Mouse (Mus musculus) naive thymus-derived CD4-positive, alpha-beta T cell, adult 5 months (primary cell): ENCODE measurements around the gene 5830473C10Rik. TPM values are rescaled to one million over a fixed set of nuclear protein-coding genes. Genes with fewer than 3 reads are reported as not detected.

Source experiments
- polyA plus RNA-seq: library from polyadenylated mRNA; unstranded; fragments of 100-300 nt; shearing (Covaris generic); gene quantifications from one replicate; pipeline ENCODE4 v1.2.1, GENCODE M21; 2017

Gene 5830473C10Rik
- polyA plus RNA-seq, result not detected

GRCm38 (mm10) chr5:90560743-90561142 lies at the start of gene 5830473C10Rik:
Gene 5830473C10Rik, plus strand, starts transcription at chr5:90561107.

GRCm38 (mm10) chr5:90518356-90519100 lies 42.4 kb upstream of the 5830473C10Rik start, which contains the start of gene Afm:
Gene Afm, plus strand, starts transcription at chr5:90518932.

GRCm38 (mm10) chr5:90640286-90641217 lies 79.6 kb downstream of the 5830473C10Rik start, which contains the start of gene Rassf6:
Gene Rassf6, minus strand, starts transcription at chr5:90640657.

Other genes with a start within 250 kb of the 5830473C10Rik start
- gene Ankrd17, start 194.5 kb upstream of the 5830473C10Rik start, polyA plus RNA-seq, result 36.2 TPM
- 2.0 TPM for gene Gm9958, start 193.9 kb upstream of the 5830473C10Rik start, polyA plus RNA-seq
- gene Alb, start 100.2 kb upstream of the 5830473C10Rik start, polyA plus RNA-seq, result not detected
- 11.6 TPM for gene Afp, start 70.4 kb upstream of the 5830473C10Rik start, polyA plus RNA-seq
- gene Afm, start 42.2 kb upstream of the 5830473C10Rik start, polyA plus RNA-seq, result not detected
- gene Rassf6, start 79.5 kb downstream of the 5830473C10Rik start, polyA plus RNA-seq, result not detected
- not detected for gene Cxcl5, start 198.3 kb downstream of the 5830473C10Rik start, polyA plus RNA-seq
- not detected for gene Ppbp, start 207.4 kb downstream of the 5830473C10Rik start, polyA plus RNA-seq
- gene Pf4, start 211.3 kb downstream of the 5830473C10Rik start, polyA plus RNA-seq, result 0.97 TPM
- gene Cxcl3, start 225.0 kb downstream of the 5830473C10Rik start, polyA plus RNA-seq, result not detected
- gene Cxcl15, start 233.4 kb downstream of the 5830473C10Rik start, polyA plus RNA-seq, result not detected